Mouse (Mus musculus): ENCODE data around the gene Slc29a4.

DNA sequence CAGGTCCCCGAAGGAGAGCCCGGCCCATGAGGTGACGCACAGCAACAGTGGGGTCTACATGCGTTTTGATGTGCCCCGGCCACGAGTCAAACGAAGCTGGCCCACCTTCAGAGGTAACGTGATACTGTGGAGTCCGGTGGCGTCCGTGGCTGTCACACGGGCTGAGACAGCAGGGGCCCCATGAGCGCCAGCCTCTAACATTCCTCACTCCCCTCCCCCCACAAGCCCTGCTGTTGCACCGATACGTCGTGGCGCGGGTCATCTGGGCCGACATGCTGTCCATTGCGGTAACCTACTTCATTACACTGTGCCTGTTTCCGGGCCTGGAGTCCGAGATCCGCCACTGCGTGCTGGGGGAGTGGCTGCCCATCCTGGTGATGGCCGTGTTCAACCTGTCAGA lies 26.2 kb downstream of the Slc29a4 start:
- TF ChIP-seq CTCF (IDR thresholded peaks at IDR 0.05; ENCODE audit: low read depth) (no peak), EP300 (IDR thresholded peaks at IDR 0.05; ENCODE audit: low read depth) (no peak)
